Mouse (Mus musculus) limb, embryonic 10.5 days (tissue): ENCODE measurements around the gene Zswim8. TPM values are rescaled to one million over a fixed set of nuclear protein-coding genes. Genes with fewer than 3 reads are reported as not detected.

ENCODE experiments used
- DNase-seq: peaks from one replicate; pipeline ENCODE4 v3.0.0-alpha.2; 2017; ENCODE audit warnings: low spot score
- H3K27ac ChIP-seq: fragments of 300-500 bp; sonication (generic); 2 replicates; pipeline ENCODE4 v1.5.1; 2016; ENCODE audit warnings: mild to moderate bottlenecking
- H3K27me3 ChIP-seq: fragments of 300-500 bp; sonication (generic); 2 replicates; pipeline ENCODE4 v1.6.1; 2016; ENCODE audit warnings: low read depth, mild to moderate bottlenecking; ENCODE audit not compliant: poor library complexity, severe bottlenecking
- H3K36me3 ChIP-seq: fragments of 300-500 bp; sonication (generic); 2 replicates; pipeline ENCODE4 v1.6.1; 2016; ENCODE audit warnings: mild to moderate bottlenecking, moderate library complexity
- H3K4me1 ChIP-seq: fragments of 300-500 bp; sonication (generic); 2 replicates; pipeline ENCODE4 v1.6.1; 2016
- H3K4me3 ChIP-seq: fragments of 300-500 bp; sonication (generic); 2 replicates; pipeline ENCODE4 v1.5.1; 2016; ENCODE audit warnings: mild to moderate bottlenecking, moderate library complexity
- H3K9me3 ChIP-seq: fragments of 300-500 bp; sonication (generic); replicated peaks from 2 replicates; pipeline ENCODE4 v1.6.1; 2016; ENCODE audit warnings: mild to moderate bottlenecking
- WGBS: fragments of 180-500 bp; shearing (Covaris S2); methylation state at CpG from one replicate; pipeline ENCODE4 v1.1.7; 2016; 5-methylcytosine and 5-hydroxymethylcytosine counted together
- polyA plus RNA-seq: library from polyadenylated mRNA; unstranded; fragments of >200 nt; fragmentation: Nextera tagmentation; extraction: Ambion mirVana; gene quantifications from 2 replicates; pipeline ENCODE4 v1.2.1, GENCODE M21; 2016

Gene Zswim8
- polyA plus RNA-seq, 1 experiment from 2014 or later = 39.3 TPM

GRCm38 (mm10) chr14:20741301-20741700 is 33.9 kb downstream of the Zswim8 start:
- WGBS = 95% methylated on average over 9 of the region's 9 CpGs
- no peaks in the 10 kb centered on the region for H3K9me3 ChIP-seq
- H3K4me3 ChIP-seq = no peak overlapping the region
- peaks cover 92% of the 10 kb centered on the region for H3K36me3 ChIP-seq
- no peak for DNase-seq
- no peaks in the 10 kb centered on the region for H3K27me3 ChIP-seq
- 0 out of 2 replicates have a peak overlapping the region, but pooled peaks have one; percentile 7 for H3K27ac ChIP-seq
- H3K4me1 ChIP-seq = peaks cover 4% of the 10 kb centered on the region; the same call in 1 of the 2 replicates

GRCm38 (mm10) chr14:20743614-20744013 is 36.3 kb downstream of the Zswim8 start:
- Histone ChIP-seq H3K4me3 (no peak overlapping the region), H3K4me1 (no peaks in the 10 kb centered on the region), H3K9me3 (no peaks in the 10 kb centered on the region), H3K27ac (no peak overlapping the region), H3K36me3 (peaks cover 85% of the 10 kb centered on the region), H3K27me3 (no peaks in the 10 kb centered on the region)
- 90% methylated on average over 3 of the region's 3 CpGs for whole genome bisulfite sequencing
- DNase-seq = no peak

- Histone ChIP-seq H3K27ac (no peak overlapping the region), H3K4me1 (0 out of 2 replicates have a peak, but pooled peaks cover 3% of the 10 kb centered on the region), H3K9me3 (no peaks in the 10 kb centered on the region), H3K27me3 (no peaks in the 10 kb centered on the region), H3K4me3 (no peak overlapping the region), H3K36me3 (peaks cover 51% of the 10 kb centered on the region)
- WGBS = 87% methylated on average over 3 of the region's 3 CpGs
- DNase-seq = no peak
These were observed 39.6 kb downstream of the Zswim8 start for GRCm38 (mm10) chr14:20746935-20747334.

- H3K9me3 ChIP-seq = no peaks in the 10 kb centered on the region
- no peak overlapping the region for H3K4me3 ChIP-seq
- H3K27me3 ChIP-seq = no peaks in the 10 kb centered on the region
- 0 out of 2 replicates have a peak, but pooled peaks cover 3% of the 10 kb centered on the region for H3K4me1 ChIP-seq
- no peak for DNase-seq
- H3K36me3 ChIP-seq = peaks cover 48% of the 10 kb centered on the region
- H3K27ac ChIP-seq = no peak overlapping the region
- 57% methylated on average over 4 of the region's 4 CpGs for WGBS
These were observed 41.0 kb downstream of the Zswim8 start for GRCm38 (mm10) chr14:20748388-20748787.

- no peak overlapping the region for H3K27ac ChIP-seq
- no peak overlapping the region for H3K4me3 ChIP-seq
- 94% methylated on average over 4 of the region's 4 CpGs for WGBS
- H3K4me1 ChIP-seq = 0 out of 2 replicates have a peak, but pooled peaks cover 3% of the 10 kb centered on the region
- peaks cover 45% of the 10 kb centered on the region for H3K36me3 ChIP-seq
- no peaks in the 10 kb centered on the region for H3K27me3 ChIP-seq
- no peak for DNase-seq
- H3K9me3 ChIP-seq = no peaks in the 10 kb centered on the region
These were observed 42.2 kb downstream of the Zswim8 start for GRCm38 (mm10) chr14:20749494-20750051.

GRCm38 (mm10) chr14:20750503-20750902 is 43.2 kb downstream of the Zswim8 start:
- Histone ChIP-seq H3K9me3 (no peaks in the 10 kb centered on the region), H3K27me3 (no peaks in the 10 kb centered on the region), H3K36me3 (peaks cover 45% of the 10 kb centered on the region), H3K4me3 (no peak overlapping the region), H3K27ac (no peak overlapping the region), H3K4me1 (0 out of 2 replicates have a peak, but pooled peaks cover 3% of the 10 kb centered on the region)
- DNase-seq = no peak
- 74% methylated on average over 5 of the region's 5 CpGs for WGBS

- no peak for DNase-seq
- Histone ChIP-seq H3K27me3 (no peaks in the 10 kb centered on the region), H3K4me1 (0 out of 2 replicates have a peak, but pooled peaks cover 3% of the 10 kb centered on the region), H3K27ac (no peak overlapping the region), H3K4me3 (no peak overlapping the region), H3K9me3 (no peaks in the 10 kb centered on the region), H3K36me3 (peaks cover 56% of the 10 kb centered on the region)
- 90% methylated on average over 3 of the region's 3 CpGs for WGBS
These were observed 46.4 kb downstream of the Zswim8 start for GRCm38 (mm10) chr14:20753792-20754191.

- H3K9me3 ChIP-seq = no peaks in the 10 kb centered on the region
- H3K4me1 ChIP-seq = no peaks in the 10 kb centered on the region
- no peak overlapping the region for H3K27ac ChIP-seq
- DNase-seq = no peak
- H3K36me3 ChIP-seq = peaks cover 92% of the 10 kb centered on the region
- H3K4me3 ChIP-seq = no peak overlapping the region
- WGBS = 94% methylated on average over 22 of the region's 22 CpGs
- no peaks in the 10 kb centered on the region for H3K27me3 ChIP-seq
These were observed 50.1 kb downstream of the Zswim8 start for GRCm38 (mm10) chr14:20757370-20757907.

GRCm38 (mm10) chr14:20758768-20759435 is 51.5 kb downstream of the Zswim8 start:
- no peak overlapping the region for H3K27ac ChIP-seq
- H3K9me3 ChIP-seq = no peaks in the 10 kb centered on the region
- H3K4me1 ChIP-seq = no peaks in the 10 kb centered on the region
- DNase-seq = no peak
- WGBS = 78% methylated on average over 8 of the region's 8 CpGs
- peaks cover 96% of the 10 kb centered on the region for H3K36me3 ChIP-seq
- no peak overlapping the region for H3K4me3 ChIP-seq
- no peaks in the 10 kb centered on the region for H3K27me3 ChIP-seq

- WGBS = 88% methylated on average over 5 of the region's 5 CpGs
- no peaks in the 10 kb centered on the region for H3K27me3 ChIP-seq
- no peak overlapping the region for H3K4me3 ChIP-seq
- 0 out of 2 replicates have a peak, but pooled peaks cover 3% of the 10 kb centered on the region for H3K4me1 ChIP-seq
- H3K9me3 ChIP-seq = no peaks in the 10 kb centered on the region
- no peak for DNase-seq
- peaks cover 89% of the 10 kb centered on the region for H3K36me3 ChIP-seq
- no peak overlapping the region for H3K27ac ChIP-seq
These were observed 57.6 kb downstream of the Zswim8 start for GRCm38 (mm10) chr14:20764942-20765341.

GRCm38 (mm10) chr14:20765642-20766258 is 58.4 kb downstream of the Zswim8 start:
- WGBS = 28% methylated on average over 12 of the region's 12 CpGs
- Histone ChIP-seq H3K36me3 (peaks cover 89% of the 10 kb centered on the region), H3K4me1 (0 out of 2 replicates have a peak, but pooled peaks cover 3% of the 10 kb centered on the region), H3K4me3 (no peak overlapping the region), H3K27ac (peak overlapping the region; percentile 50), H3K9me3 (no peaks in the 10 kb centered on the region), H3K27me3 (no peaks in the 10 kb centered on the region)
- DNase-seq = peak; percentile 90

GRCm38 (mm10) chr14:20767936-20768335 is 60.6 kb downstream of the Zswim8 start:
- H3K9me3 ChIP-seq = no peaks in the 10 kb centered on the region
- peaks cover 82% of the 10 kb centered on the region for H3K36me3 ChIP-seq
- no peak for DNase-seq
- WGBS = 94% methylated on average over 7 of the region's 7 CpGs
- H3K27ac ChIP-seq = no peak overlapping the region
- no peak overlapping the region for H3K4me3 ChIP-seq
- H3K27me3 ChIP-seq = no peaks in the 10 kb centered on the region
- 0 out of 2 replicates have a peak, but pooled peaks cover 3% of the 10 kb centered on the region for H3K4me1 ChIP-seq

GRCm38 (mm10) chr14:20768581-20768980 is 61.2 kb downstream of the Zswim8 start:
- H3K27ac ChIP-seq = no peak overlapping the region
- peaks cover 3% of the 10 kb centered on the region; the same call in 1 of the 2 replicates for H3K4me1 ChIP-seq
- H3K4me3 ChIP-seq = no peak overlapping the region
- 90% methylated on average over 5 of the region's 5 CpGs for WGBS
- no peak for DNase-seq
- no peaks in the 10 kb centered on the region for H3K27me3 ChIP-seq
- peaks cover 76% of the 10 kb centered on the region for H3K36me3 ChIP-seq
- H3K9me3 ChIP-seq = no peaks in the 10 kb centered on the region
